Mouse (Mus musculus) lung, postnatal 10 days (tissue): ENCODE data around the gene Mcu.
A peak's percentile ranks its signal among the peaks of the same experiment; 100 is the strongest.

Source experiments
- DNase-seq: peaks from one replicate; pipeline ENCODE4 v3.0.0; 2021

Gene Mcu

GRCm38 (mm10) chr10:59604879-59605464 is 11.5 kb downstream of the Mcu start:
- no peak for DNase-seq

GRCm38 (mm10) chr10:59603843-59604242 is 12.6 kb downstream of the Mcu start:
- DNase-seq: peak; percentile 59

GRCm38 (mm10) chr10:59602891-59603290 is 13.6 kb downstream of the Mcu start:
- DNase-seq: no peak

GRCm38 (mm10) chr10:59602043-59602442 is 14.4 kb downstream of the Mcu start:
- DNase-seq: no peak

GRCm38 (mm10) chr10:59600516-59600915 is 16.0 kb downstream of the Mcu start:
- DNase-seq: no peak

- peak; percentile 62 for DNase-seq
Observed at GRCm38 (mm10) chr10:59593826-59594570, 22.5 kb downstream of the Mcu start.

- DNase-seq: no peak
Observed at GRCm38 (mm10) chr10:59590606-59591005, 25.9 kb downstream of the Mcu start.

GRCm38 (mm10) chr10:59589856-59590255 is 26.6 kb downstream of the Mcu start:
- peak; percentile 40 for DNase-seq

GRCm38 (mm10) chr10:59589420-59589819 is 27.1 kb downstream of the Mcu start:
- no peak for DNase-seq

- DNase-seq: no peak
Observed at GRCm38 (mm10) chr10:59588135-59588534, 28.4 kb downstream of the Mcu start.

GRCm38 (mm10) chr10:59586821-59587220 is 29.7 kb downstream of the Mcu start:
- DNase-seq: no peak

GRCm38 (mm10) chr10:59585621-59586020 is 30.9 kb downstream of the Mcu start:
- no peak for DNase-seq

GRCm38 (mm10) chr10:59581826-59582543 is 34.5 kb downstream of the Mcu start:
- no peak for DNase-seq

- DNase-seq: no peak
Observed at GRCm38 (mm10) chr10:59580593-59581149, 35.8 kb downstream of the Mcu start.

GRCm38 (mm10) chr10:59579645-59580044 is 36.8 kb downstream of the Mcu start:
- DNase-seq: no peak

GRCm38 (mm10) chr10:59577871-59578801 is 38.4 kb downstream of the Mcu start:
- DNase-seq: peak; percentile 45

GRCm38 (mm10) chr10:59576305-59576704 is 40.2 kb downstream of the Mcu start:
- no peak for DNase-seq

- DNase-seq: peak; percentile 25
Observed at GRCm38 (mm10) chr10:59571964-59572363, 44.5 kb downstream of the Mcu start.

GRCm38 (mm10) chr10:59571273-59571672 is 45.2 kb downstream of the Mcu start:
- no peak for DNase-seq

- no peak for DNase-seq
Observed at GRCm38 (mm10) chr10:59570780-59571179, 45.7 kb downstream of the Mcu start.

GRCm38 (mm10) chr10:59570360-59570759 is 46.1 kb downstream of the Mcu start:
- DNase-seq: no peak

- no peak for DNase-seq
Observed at GRCm38 (mm10) chr10:59569481-59569869, 47.0 kb downstream of the Mcu start.
